Mouse (Mus musculus) kidney, embryonic 14.5 days (tissue): Measurements from ENCODE around the gene Dcun1d3. TPM values are rescaled to one million over a fixed set of nuclear protein-coding genes. Genes with fewer than 3 reads are reported as not detected.

ENCODE experiments used
- polyA plus RNA-seq: library from polyadenylated mRNA; unstranded; fragments of >200 nt; fragmentation: Nextera tagmentation; extraction: Ambion mirVana; gene quantifications from 2 replicates; pipeline ENCODE4 v1.2.1, GENCODE M21; 2014

Gene Dcun1d3
- polyA plus RNA-seq, 1 experiment from 2014 or later: 5.6 TPM

Other genes starting within 250 kb of the Dcun1d3 start
- gene Acsm4, start 206.3 kb downstream of the Dcun1d3 start, polyA plus RNA-seq: not detected in 2 replicates
- 55.0 and 89.8 TPM in 2 replicates for gene Thumpd1, start 175.5 kb downstream of the Dcun1d3 start, polyA plus RNA-seq
- gene Acsm3, start 135.4 kb downstream of the Dcun1d3 start, polyA plus RNA-seq: 0.16 and 0.74 TPM in 2 replicates
- 22.9 and 30.6 TPM in 2 replicates for gene Rexo5, start 102.3 kb downstream of the Dcun1d3 start, polyA plus RNA-seq
- gene Eri2, start 102.2 kb downstream of the Dcun1d3 start, polyA plus RNA-seq: 23.8 and 31.7 TPM in 2 replicates
- gene Lyrm1, start 437 bp downstream of the Dcun1d3 start, polyA plus RNA-seq: 8.3 and 8.6 TPM in 2 replicates
- 0.04 TPM in 1 of 2 replicates, not detected in the other for gene Dnah3, start 199.0 kb upstream of the Dcun1d3 start, polyA plus RNA-seq
- gene Tmem159, start 206.1 kb upstream of the Dcun1d3 start, polyA plus RNA-seq: 28.6 and 30.5 TPM in 2 replicates
- gene Zp2, start 249.0 kb upstream of the Dcun1d3 start, polyA plus RNA-seq: not detected in 2 replicates